Mouse (Mus musculus): Measurements from ENCODE around the gene Tas2r115. TPM values are rescaled to one million over a fixed set of nuclear protein-coding genes. Genes with fewer than 3 reads are reported as not detected.

The Tas2r115 gene
- not detected in 2 replicates for polyA plus RNA-seq (2012; rRNA removed; ENCODE audit: low replicate concordance)

GRCm38 (mm10) chr6:132737935-132738334 lies at the start of gene Tas2r115:
TSS of gene Tas2r115 (minus strand) at chr6:132738035.

GRCm38 (mm10) chr6:132778062-132778461 lies 40.2 kb upstream of the Tas2r115 start, which contains the start of gene Tas2r136:
TSS of gene Tas2r136 (minus strand) at chr6:132778162.

GRCm38 (mm10) chr6:132761831-132762230 lies 24.0 kb upstream of the Tas2r115 start, which contains the start of gene Tas2r102:
TSS of gene Tas2r102 (plus strand) at chr6:132762131.

GRCm38 (mm10) chr6:132754430-132754829 lies 16.6 kb upstream of the Tas2r115 start, which contains the start of gene Tas2r124:
TSS of gene Tas2r124 (plus strand) at chr6:132754730.

GRCm38 (mm10) chr6:132711828-132712227 lies 26.0 kb downstream of the Tas2r115 start, which contains the start of gene Tas2r122:
TSS of gene Tas2r122 (minus strand) at chr6:132711928.

GRCm38 (mm10) chr6:132700907-132701306 lies 36.9 kb downstream of the Tas2r115 start, which contains the start of gene Tas2r121:
TSS of gene Tas2r121 (minus strand) at chr6:132701007.

Other genes with a start within 250 kb of the Tas2r115 start
- not detected in 2 replicates for gene Prh1, start 168.2 kb downstream of the Tas2r115 start, polyA plus RNA-seq (2012; rRNA removed; ENCODE audit: low replicate concordance)
- gene Prp2, start 142.1 kb downstream of the Tas2r115 start, polyA plus RNA-seq (2012; rRNA removed; ENCODE audit: low replicate concordance): not detected in 2 replicates
- gene A630073D07Rik, start 86.5 kb downstream of the Tas2r115 start, polyA plus RNA-seq (2012; rRNA removed; ENCODE audit: low replicate concordance): not detected in 2 replicates
- gene Tas2r120, start 81.1 kb downstream of the Tas2r115 start, polyA plus RNA-seq (2012; rRNA removed; ENCODE audit: low replicate concordance): not detected in 2 replicates
- not detected in 2 replicates for gene Tas2r121, start 37.0 kb downstream of the Tas2r115 start, polyA plus RNA-seq (2012; rRNA removed; ENCODE audit: low replicate concordance)
- not detected in 2 replicates for gene Tas2r122, start 26.1 kb downstream of the Tas2r115 start, polyA plus RNA-seq (2012; rRNA removed; ENCODE audit: low replicate concordance)
- gene Tas2r124, start 16.7 kb upstream of the Tas2r115 start, polyA plus RNA-seq (2012; rRNA removed; ENCODE audit: low replicate concordance): not detected in 2 replicates
- gene Tas2r102, start 24.1 kb upstream of the Tas2r115 start, polyA plus RNA-seq (2012; rRNA removed; ENCODE audit: low replicate concordance): not detected in 2 replicates
- gene Tas2r136, start 40.1 kb upstream of the Tas2r115 start, polyA plus RNA-seq (2012; rRNA removed; ENCODE audit: low replicate concordance): not detected in 2 replicates
- not detected in 2 replicates for gene Tas2r117, start 64.8 kb upstream of the Tas2r115 start, polyA plus RNA-seq (2012; rRNA removed; ENCODE audit: low replicate concordance)
- not detected in 2 replicates for gene Tas2r123, start 109.1 kb upstream of the Tas2r115 start, polyA plus RNA-seq (2012; rRNA removed; ENCODE audit: low replicate concordance)
- not detected in 2 replicates for gene Tas2r116, start 117.4 kb upstream of the Tas2r115 start, polyA plus RNA-seq (2012; rRNA removed; ENCODE audit: low replicate concordance)
- gene Tas2r110, start 130.0 kb upstream of the Tas2r115 start, polyA plus RNA-seq (2012; rRNA removed; ENCODE audit: low replicate concordance): not detected in 2 replicates
- not detected in 2 replicates for gene Tas2r113, start 155.0 kb upstream of the Tas2r115 start, polyA plus RNA-seq (2012; rRNA removed; ENCODE audit: low replicate concordance)
- gene Tas2r125, start 171.6 kb upstream of the Tas2r115 start, polyA plus RNA-seq (2012; rRNA removed; ENCODE audit: low replicate concordance): not detected in 2 replicates
- not detected in 2 replicates for gene Tas2r129, start 213.1 kb upstream of the Tas2r115 start, polyA plus RNA-seq (2012; rRNA removed; ENCODE audit: low replicate concordance)
- not detected in 2 replicates for gene Tas2r131, start 219.9 kb upstream of the Tas2r115 start, polyA plus RNA-seq (2012; rRNA removed; ENCODE audit: low replicate concordance)
- gene Tas2r109, start 242.9 kb upstream of the Tas2r115 start, polyA plus RNA-seq (2012; rRNA removed; ENCODE audit: low replicate concordance): not detected in 2 replicates